Mouse (Mus musculus) stomach, postnatal 0 days (tissue): ENCODE results near the gene Gm26727.
"Not testable (repeated sequence)": the region's sequence is repeated elsewhere in the genome, so short reads cannot be mapped to it uniquely, and the experiment has no call there.

ENCODE experiments used
- CTCF ChIP-seq: IDR thresholded peaks from 2 replicates; pipeline ENCODE4 v1.5.1; 2016; ENCODE audit warnings: antibody characterized with exemption, low read depth, mild to moderate bottlenecking, moderate library complexity
- EP300 ChIP-seq: optimal IDR thresholded peaks from 2 replicates; pipeline ENCODE3; 2016; ENCODE audit warnings: antibody characterized with exemption

- not testable (repeated sequence) for TF ChIP-seq CTCF, EP300
These were observed 19.6 kb downstream of the Gm26727 start, which contains the start of gene Gm21830 for GRCm38 (mm10) chr2:67413425-67413824.
